Mouse (Mus musculus) hindbrain, embryonic 14.5 days (tissue): ENCODE data around the gene Plgrkt. TPM values are rescaled to one million over a fixed set of nuclear protein-coding genes. Genes with fewer than 3 reads are reported as not detected.

Experiments used
- ATAC-seq: fragments of 200-750 bp; cut with Nextera tagmentation; 2 replicates; pipeline ENCODE4 v1.8.0; 2017; ENCODE audit warnings: moderate number of reproducible peaks, mild to moderate bottlenecking, moderate TSS enrichment, moderate library complexity; ENCODE audit not compliant: low FRiP score
- DNase-seq: peaks from one replicate; pipeline ENCODE4 v3.0.0-alpha.2; 2015; ENCODE audit warnings: low spot score
- H3K27ac ChIP-seq: fragments of 300-500 bp; sonication (generic); 2 replicates; pipeline ENCODE4 v1.5.1; 2014; ENCODE audit warnings: mild to moderate bottlenecking, moderate library complexity
- H3K27me3 ChIP-seq: fragments of 300-500 bp; sonication (generic); 2 replicates; pipeline ENCODE4 v1.6.1; 2014; ENCODE audit warnings: mild to moderate bottlenecking, low read length, mixed read lengths; ENCODE audit not compliant: control insufficient read depth, insufficient read depth
- H3K36me3 ChIP-seq: fragments of 300-500 bp; sonication (generic); replicated peaks from 2 replicates; pipeline ENCODE4 v1.6.1; 2014; ENCODE audit not compliant: control insufficient read depth, insufficient read depth
- H3K4me1 ChIP-seq: fragments of 300-500 bp; sonication (generic); replicated peaks from 2 replicates; pipeline ENCODE4 v1.6.1; 2014; ENCODE audit warnings: antibody characterized with exemption, low read length, mixed read lengths; ENCODE audit not compliant: control insufficient read depth, insufficient read depth
- H3K4me2 ChIP-seq: fragments of 300-500 bp; sonication (generic); replicated peaks from 2 replicates; pipeline ENCODE4 v1.6.1; 2014; ENCODE audit warnings: mild to moderate bottlenecking, moderate library complexity
- H3K4me3 ChIP-seq: fragments of 300-500 bp; sonication (generic); replicated peaks from 2 replicates; pipeline ENCODE4 v1.5.1; 2014; ENCODE audit warnings: mild to moderate bottlenecking, low read length
- H3K9ac ChIP-seq: fragments of 300-500 bp; sonication (generic); 2 replicates; pipeline ENCODE4 v1.6.1; 2014
- H3K9me3 ChIP-seq: fragments of 300-500 bp; sonication (generic); 2 replicates; pipeline ENCODE4 v1.6.1; 2016; ENCODE audit warnings: low read length; ENCODE audit not compliant: control insufficient read depth
- WGBS: fragments of 180-500 bp; shearing (Covaris S2); extraction: QIAGEN DNeasy Blood & Tissue Kit; methylation state at CpG from one replicate; pipeline ENCODE4 v1.1.7; 2014; 5-methylcytosine and 5-hydroxymethylcytosine counted together
- polyA plus RNA-seq: library from polyadenylated mRNA; unstranded; fragments of >200 nt; fragmentation: Nextera tagmentation; extraction: Ambion mirVana; gene quantifications from 2 replicates; pipeline ENCODE4 v1.2.1, GENCODE M21; 2014

Plgrkt gene
- polyA plus RNA-seq, 1 experiment from 2014 or later = 81.6 TPM

GRCm38 (mm10) chr19:29344868-29345267 lies 22.3 kb downstream of the Plgrkt start:
- Histone ChIP-seq H3K27ac (no peak overlapping the region), H3K9me3 (no peaks in the 10 kb centered on the region), H3K9ac (no peak overlapping the region), H3K27me3 (no peaks in the 10 kb centered on the region), H3K36me3 (peaks cover 2% of the 10 kb centered on the region), H3K4me1 (no peaks in the 10 kb centered on the region), H3K4me2 (no peak overlapping the region), H3K4me3 (no peak overlapping the region)
- DNase-seq = no peak
- ATAC-seq = no peak

- ATAC-seq = no peak
Measured at GRCm38 (mm10) chr19:29342281-29342680, 24.9 kb downstream of the Plgrkt start.

GRCm38 (mm10) chr19:29341029-29341428 lies 26.2 kb downstream of the Plgrkt start:
- Histone ChIP-seq H3K27ac (no peak overlapping the region), H3K4me1 (no peaks in the 10 kb centered on the region), H3K27me3 (no peaks in the 10 kb centered on the region), H3K9me3 (no peaks in the 10 kb centered on the region), H3K4me3 (no peak overlapping the region), H3K9ac (no peak overlapping the region), H3K36me3 (no peaks in the 10 kb centered on the region), H3K4me2 (no peak overlapping the region)
- ATAC-seq = no peak
- no peak for DNase-seq
- WGBS = 89% methylated on average over 4 of the region's 4 CpGs

More at GRCm38 (mm10) chr19:29342281-29342680, 24.9 kb downstream of the Plgrkt start:
- Histone ChIP-seq H3K36me3 (no peaks in the 10 kb centered on the region), H3K9ac (no peak overlapping the region), H3K4me3 (no peak overlapping the region), H3K9me3 (no peaks in the 10 kb centered on the region), H3K27ac (no peak overlapping the region), H3K27me3 (no peaks in the 10 kb centered on the region), H3K4me2 (no peak overlapping the region), H3K4me1 (no peaks in the 10 kb centered on the region)
- 89% methylated on average over 6 of the region's 6 CpGs for WGBS
- DNase-seq = no peak

GRCm38 (mm10) chr19:29336624-29337023 lies 30.6 kb downstream of the Plgrkt start:
- ATAC-seq = no peak
- 85% methylated on average over 2 of the region's 2 CpGs for WGBS

GRCm38 (mm10) chr19:29334068-29334745 lies 33.0 kb downstream of the Plgrkt start, which contains the start of gene Rln1:
TSS of gene Rln1 (minus strand) at chr19:29334670.
- H3K27ac ChIP-seq = peak within 1 kb of the TSS; percentile 51; the same call in 1 of the 2 replicates
- no peaks in the 10 kb centered on the region for H3K36me3 ChIP-seq
- peak within 1 kb of the TSS; percentile 73 for H3K9ac ChIP-seq
- DNase-seq = peak; percentile 55
- 4% methylated on average over 23 of the region's 23 CpGs for WGBS
- H3K4me2 ChIP-seq = peak within 1 kb of the TSS; percentile 88
- H3K27me3 ChIP-seq = no peaks in the 10 kb centered on the region
- H3K9me3 ChIP-seq = no peaks in the 10 kb centered on the region
- H3K4me3 ChIP-seq = peak within 1 kb of the TSS; percentile 45
- peaks cover 10% of the 10 kb centered on the region; the same call in 1 of the 2 replicates for H3K4me1 ChIP-seq
- peak; percentile 77; the same call in 1 of the 2 replicates for ATAC-seq

More at GRCm38 (mm10) chr19:29336624-29337023, 30.6 kb downstream of the Plgrkt start:
- H3K27ac ChIP-seq = no peak overlapping the region
- H3K4me3 ChIP-seq = no peak overlapping the region
- no peak for DNase-seq
- H3K27me3 ChIP-seq = no peaks in the 10 kb centered on the region
- H3K36me3 ChIP-seq = no peaks in the 10 kb centered on the region
- peaks cover 10% of the 10 kb centered on the region; the same call in 1 of the 2 replicates for H3K4me1 ChIP-seq
- no peak overlapping the region for H3K9ac ChIP-seq
- H3K9me3 ChIP-seq = no peaks in the 10 kb centered on the region
- no peak overlapping the region for H3K4me2 ChIP-seq

- Histone ChIP-seq H3K27me3 (no peaks in the 10 kb centered on the region), H3K9ac (no peak overlapping the region), H3K4me1 (no peaks in the 10 kb centered on the region), H3K4me3 (no peak overlapping the region), H3K36me3 (no peaks in the 10 kb centered on the region), H3K4me2 (no peak overlapping the region), H3K27ac (no peak overlapping the region), H3K9me3 (no peaks in the 10 kb centered on the region)
- no peak for ATAC-seq
- DNase-seq = no peak
- 69% methylated on average over 13 of the region's 13 CpGs for WGBS
Measured at GRCm38 (mm10) chr19:29326822-29327552, 40.2 kb downstream of the Plgrkt start.

- ATAC-seq (no peak), DNase-seq (no peak)
- Histone ChIP-seq H3K4me2 (no peak overlapping the region), H3K9ac (no peak overlapping the region), H3K9me3 (no peaks in the 10 kb centered on the region), H3K4me3 (no peak overlapping the region), H3K27me3 (no peaks in the 10 kb centered on the region), H3K27ac (no peak overlapping the region), H3K4me1 (no peaks in the 10 kb centered on the region), H3K36me3 (no peaks in the 10 kb centered on the region)
- 86% methylated on average over 4 of the region's 4 CpGs for WGBS
Measured at GRCm38 (mm10) chr19:29326396-29326795, 40.8 kb downstream of the Plgrkt start.

GRCm38 (mm10) chr19:29325852-29326180 lies 41.4 kb downstream of the Plgrkt start:
- Histone ChIP-seq H3K9ac (no peak overlapping the region), H3K27ac (no peak overlapping the region), H3K27me3 (no peaks in the 10 kb centered on the region), H3K9me3 (no peaks in the 10 kb centered on the region), H3K4me2 (no peak overlapping the region), H3K36me3 (no peaks in the 10 kb centered on the region), H3K4me1 (no peaks in the 10 kb centered on the region), H3K4me3 (no peak overlapping the region)
- no peak for DNase-seq
- ATAC-seq = no peak
- WGBS = 80% methylated on average over 9 of the region's 9 CpGs

- H3K4me1 ChIP-seq = no peaks in the 10 kb centered on the region
- peak within 1 kb of the TSS; percentile 21 for H3K4me3 ChIP-seq
- H3K4me2 ChIP-seq = peak within 1 kb of the TSS; percentile 56
- peak; percentile 30 for DNase-seq
- H3K27me3 ChIP-seq = no peaks in the 10 kb centered on the region
- H3K9ac ChIP-seq = no peak within 1 kb of the TSS
- no peak within 1 kb of the TSS for H3K27ac ChIP-seq
- H3K36me3 ChIP-seq = no peaks in the 10 kb centered on the region
- no peaks in the 10 kb centered on the region for H3K9me3 ChIP-seq
- 5% methylated on average over 31 of the region's 31 CpGs for WGBS
- ATAC-seq = peak; percentile 72; the same call in 1 of the 2 replicates
Measured at GRCm38 (mm10) chr19:29325053-29325851, 41.9 kb downstream of the Plgrkt start, which contains the start of gene Insl6. TSS of gene Insl6 (minus strand) at chr19:29325356.
